Mouse (Mus musculus) spleen, postnatal 14 days (tissue): ENCODE data around the gene Rara.
A peak's percentile ranks its signal among the peaks of the same experiment; 100 is the strongest.

Experiments used
- DNase-seq, 2 experiments: peaks; one replicate each; pipeline ENCODE4 v3.0.0; 2021 to 2022; ENCODE audit warnings: low spot score in 2 of 2

Rara gene

DNA sequence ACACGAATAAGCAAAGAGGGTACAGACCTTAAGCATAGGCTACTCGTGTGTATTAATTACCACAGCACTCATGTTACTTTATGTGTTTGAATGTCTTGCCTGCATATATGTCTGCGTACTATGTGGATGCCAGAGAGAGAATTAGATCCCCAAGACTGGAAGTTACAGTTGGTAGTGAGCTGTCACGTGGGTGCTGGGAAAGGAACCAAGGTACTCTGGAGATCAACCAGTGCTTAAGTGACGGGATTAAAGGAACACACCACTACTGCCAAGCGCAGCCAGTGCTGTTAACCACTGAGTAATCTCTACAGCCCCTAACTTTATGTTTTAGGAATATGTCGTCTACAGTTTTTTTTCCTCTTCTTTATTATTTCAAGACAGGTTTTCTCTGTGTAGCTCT is 68.4 kb downstream of the Rara start:
- no peak for DNase-seq

DNA sequence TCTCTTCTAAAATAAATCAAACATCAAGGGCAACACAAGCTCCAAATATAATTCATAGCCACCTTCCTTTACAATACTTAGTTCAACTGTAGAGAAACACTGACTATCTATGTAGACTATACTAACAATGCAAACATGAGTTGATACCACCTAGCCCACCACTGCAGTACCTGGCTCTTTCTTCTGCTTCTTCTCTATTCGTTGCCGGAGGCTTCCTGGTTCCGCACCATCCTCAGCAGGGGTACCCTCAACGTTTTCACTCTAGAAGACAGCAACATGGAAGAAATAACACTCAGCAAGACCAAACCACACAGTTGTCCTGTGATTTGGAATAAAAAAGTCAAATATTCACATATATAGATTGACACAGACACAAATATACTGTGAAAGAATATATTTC is 70.0 kb downstream of the Rara start:
- no peak for DNase-seq

DNA sequence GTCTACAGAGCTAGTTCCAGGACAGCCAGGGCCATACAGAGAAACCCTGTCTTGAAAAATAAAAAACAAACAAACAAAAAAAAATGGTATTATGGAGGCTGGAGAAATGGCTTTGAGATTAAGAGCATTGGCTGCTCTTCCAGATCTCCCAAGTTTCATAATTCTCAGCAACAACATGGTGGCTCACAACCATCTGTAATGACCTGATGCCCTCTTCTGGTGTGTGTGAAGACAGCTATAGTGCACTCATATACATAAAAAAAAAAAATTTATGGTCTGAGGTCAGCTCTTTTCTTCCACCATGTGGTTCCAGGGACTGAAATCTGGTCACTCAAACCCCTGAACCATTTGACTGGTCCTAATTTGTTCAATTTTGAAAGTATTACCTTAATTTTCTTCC is 71.2 kb downstream of the Rara start:
- DNase-seq = no peak

DNA sequence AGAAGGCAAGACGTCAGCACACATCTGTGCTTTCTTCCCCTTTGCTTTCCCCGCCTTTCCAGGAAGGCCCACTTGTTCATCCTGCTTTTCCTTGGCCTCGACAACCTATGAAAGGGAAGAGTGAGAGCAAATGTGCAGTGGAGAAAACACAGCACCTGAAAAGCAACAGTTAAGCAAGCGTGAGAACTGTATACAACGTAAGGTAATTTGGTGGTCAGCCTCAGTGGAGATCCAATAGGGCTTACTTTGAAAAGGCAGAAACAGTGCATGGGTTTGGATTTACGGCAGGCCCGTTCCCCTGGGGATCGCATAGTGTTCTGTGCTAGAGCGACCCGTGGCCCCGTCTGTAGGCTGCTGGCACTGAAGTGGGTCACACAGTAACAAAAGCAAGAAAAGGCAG is 71.6 kb downstream of the Rara start:
- DNase-seq = no peak

DNA sequence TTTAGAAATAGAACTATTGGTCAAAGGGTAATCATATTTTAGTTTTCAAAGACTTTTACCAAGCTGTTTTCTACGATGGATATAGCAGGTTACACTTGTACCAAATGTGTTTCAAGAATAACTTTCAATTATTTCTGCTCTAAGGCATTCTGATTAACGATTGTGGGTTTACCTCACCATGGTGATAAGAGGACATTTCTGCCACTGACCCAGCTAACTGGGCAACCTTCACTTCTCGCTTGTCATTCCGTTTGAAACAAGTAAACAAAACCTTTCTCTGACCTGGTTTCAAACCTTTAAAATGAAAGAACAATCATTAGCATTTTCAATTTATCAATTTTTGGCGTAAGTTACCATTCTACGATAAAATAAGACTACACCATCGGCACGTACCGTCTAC is 79.2 kb downstream of the Rara start:
- no peak for DNase-seq

DNA sequence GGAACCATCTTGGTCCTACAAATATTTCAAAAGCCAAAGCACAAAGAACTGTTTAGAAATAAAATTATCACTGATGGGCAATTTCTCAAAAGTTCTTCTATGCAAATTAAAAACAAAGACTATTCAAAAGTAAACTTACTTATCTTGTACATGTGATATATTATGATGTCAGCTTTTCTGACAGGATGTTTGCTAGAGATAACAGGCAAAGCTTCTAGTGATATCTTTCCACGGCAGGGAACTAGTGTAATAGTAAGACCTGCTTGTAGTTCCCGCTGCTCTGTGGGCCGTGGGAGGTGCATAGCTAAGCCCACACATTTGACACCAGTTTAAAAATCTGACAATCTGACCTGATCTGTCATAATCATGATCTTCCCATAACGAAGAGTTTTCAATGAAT is 82.5 kb downstream of the Rara start:
- DNase-seq = no peak

DNA sequence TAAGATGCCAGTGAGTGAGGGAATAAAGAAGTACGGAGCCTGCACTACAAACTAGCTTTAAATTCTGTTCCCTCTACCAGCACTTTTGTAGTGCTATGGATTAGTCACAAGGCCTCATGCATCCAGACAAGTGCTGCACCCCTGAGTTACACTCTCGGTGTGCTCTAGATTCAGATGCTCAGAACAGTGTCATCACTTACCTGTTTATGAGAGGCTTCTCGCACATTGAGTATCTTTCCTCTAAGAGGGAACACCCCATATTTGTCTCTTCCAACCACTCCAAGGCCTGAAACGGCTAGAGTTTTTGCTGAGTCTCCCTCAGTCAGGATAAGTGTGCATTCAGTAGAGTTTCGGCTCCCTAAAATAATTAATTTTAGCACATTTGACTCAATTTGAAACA is 83.1 kb downstream of the Rara start:
- no peak for DNase-seq

DNA sequence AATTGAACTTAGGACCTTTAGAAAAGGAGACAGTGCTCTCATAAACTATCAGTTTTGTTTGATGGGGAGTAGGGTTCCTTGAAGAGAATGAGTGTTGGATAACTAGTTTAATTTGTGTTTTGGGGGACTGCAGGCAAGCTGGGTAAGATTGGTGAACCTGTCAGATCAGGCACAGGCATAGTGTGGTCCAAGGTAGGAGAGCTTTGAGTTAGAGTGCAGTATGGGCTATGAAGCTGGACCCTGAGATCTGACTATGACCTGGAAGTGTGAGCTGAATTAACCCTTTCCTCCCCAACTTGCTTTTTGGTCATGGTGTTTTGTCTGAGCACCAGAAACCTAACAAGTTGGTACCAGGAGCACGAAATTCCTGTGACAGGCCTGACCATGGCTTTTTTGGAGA is 86.2 kb downstream of the Rara start:
- no peak for DNase-seq

DNA sequence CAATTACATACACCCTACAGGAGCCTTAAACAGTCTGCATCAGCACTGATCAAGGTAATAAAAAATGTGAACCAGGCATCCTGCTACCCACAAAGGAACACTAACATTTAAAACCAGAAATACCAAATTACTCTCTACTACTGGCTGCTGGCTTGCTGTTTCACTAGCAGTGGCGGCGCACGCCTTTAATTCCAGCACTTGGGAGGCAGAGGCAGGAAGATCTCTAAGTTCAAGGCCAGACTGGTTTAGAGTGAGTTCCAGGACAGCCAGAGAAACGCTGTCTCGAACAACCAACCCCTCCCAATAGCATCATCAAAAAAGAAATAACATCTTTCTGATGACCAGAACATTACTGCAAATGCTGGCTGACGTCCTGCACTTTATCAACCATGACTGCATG is 92.2 kb downstream of the Rara start:
- DNase-seq = no peak

DNA sequence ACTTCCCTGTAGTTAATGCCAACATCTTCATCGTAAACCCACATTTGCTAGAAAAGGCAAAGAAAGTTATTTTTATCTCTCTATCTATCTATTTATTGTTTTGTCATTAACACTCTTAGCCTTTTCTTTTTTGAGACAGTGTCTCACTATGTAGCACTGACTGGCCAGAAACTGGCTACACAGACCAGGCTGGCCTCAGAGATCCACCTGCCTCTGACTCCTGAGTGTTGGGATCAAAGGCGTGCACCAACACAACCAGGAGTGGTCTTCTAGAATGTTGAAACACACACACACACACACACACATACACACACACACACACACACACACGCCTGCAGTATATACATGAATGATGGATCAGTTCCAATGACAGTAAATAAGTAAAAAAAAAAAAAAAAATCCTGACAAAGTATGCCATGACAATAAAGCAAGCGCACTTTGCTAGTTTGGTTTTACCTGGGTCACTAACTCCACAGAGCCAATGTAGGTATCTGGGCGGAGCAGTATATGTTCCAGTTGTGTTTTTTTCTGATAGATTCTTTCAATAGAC is 94.8 kb downstream of the Rara start:
- no peak for DNase-seq

DNA sequence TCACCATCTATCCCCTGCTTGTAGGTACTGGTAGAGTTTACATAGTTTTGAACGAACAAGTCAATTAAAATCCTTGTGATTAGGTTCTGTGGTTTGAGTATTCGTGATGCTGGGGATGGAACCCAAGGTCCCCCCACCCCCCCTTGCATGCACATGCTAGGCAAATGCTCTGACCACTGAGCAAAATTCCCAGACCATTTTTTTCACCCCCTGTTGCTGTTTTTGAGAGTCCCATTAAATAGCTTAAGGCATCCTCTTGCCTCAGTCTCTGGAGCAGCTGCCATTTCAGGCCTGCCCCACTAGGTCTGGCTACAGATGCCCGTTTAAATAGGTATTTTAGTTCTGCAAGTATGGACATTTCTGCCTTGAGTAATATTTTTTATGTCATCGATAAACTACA is 95.5 kb downstream of the Rara start:
- no peak for DNase-seq

DNA sequence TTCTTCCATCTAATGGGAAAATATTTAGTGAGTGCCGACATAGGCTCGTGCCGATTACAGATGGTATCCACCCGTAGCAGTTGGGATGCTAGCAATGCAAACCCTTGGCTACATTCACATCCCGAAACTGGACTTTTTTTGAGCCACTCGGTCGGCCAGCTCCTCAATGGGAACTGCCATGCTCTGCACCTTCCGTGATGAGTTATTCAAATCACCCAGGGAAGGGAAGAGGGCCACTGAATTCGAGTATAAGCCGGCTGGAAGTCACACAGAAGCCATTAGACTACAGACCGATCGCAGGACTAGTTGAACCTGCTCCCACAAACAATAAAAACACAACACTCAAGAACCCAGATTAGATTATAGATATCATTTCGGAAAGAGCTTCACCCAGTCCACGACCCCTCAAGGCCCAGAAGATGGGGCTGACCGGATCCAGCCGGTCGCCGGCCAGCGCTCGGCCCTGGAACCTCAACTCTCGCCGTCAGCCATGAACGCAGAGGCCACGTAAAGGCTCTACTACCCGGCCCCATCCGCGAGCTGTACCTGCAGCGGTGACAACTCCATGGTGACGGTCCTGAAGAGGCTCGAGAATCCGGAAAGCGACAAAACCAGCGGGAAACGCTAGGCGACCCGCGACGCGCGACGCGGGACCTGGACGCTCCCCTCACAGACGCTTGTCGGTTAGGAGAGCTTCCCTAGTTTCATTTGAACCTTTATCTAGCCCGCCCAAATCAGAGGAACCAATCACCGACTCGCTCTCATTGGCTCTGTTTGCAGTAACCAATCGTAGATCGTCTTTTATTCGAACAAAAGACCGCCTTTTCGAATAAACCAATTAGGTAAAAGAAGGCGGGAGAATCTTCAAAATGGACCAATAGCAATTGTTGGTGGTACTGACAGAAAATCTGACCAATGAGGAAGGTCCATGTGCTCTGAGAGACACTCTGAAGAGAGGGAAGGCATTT is 96.2 kb downstream of the Rara start, which contains the start of gene Top2a:
Top2a (minus strand) TSS at position 690 of the 968 bp plus-strand sequence.
- DNase-seq = peak; percentile 89 to 92
